Mouse (Mus musculus): ENCODE measurements around the gene Slc12a6. TPM values are rescaled to one million over a fixed set of nuclear protein-coding genes. Genes with fewer than 3 reads are reported as not detected.

Gene Slc12a6
- total RNA-seq, 1 experiment, result 20.7 TPM

- Histone ChIP-seq H3K9me3 (ENCODE audit: control insufficient read depth, insufficient read depth, low read depth, low read length) (no peaks in the 10 kb centered on the region), H3K27ac (ENCODE audit: insufficient read depth, low read depth, low read length, poor library complexity, severe bottlenecking) (no peak overlapping the region), H3K4me1 (ENCODE audit: control insufficient read depth in 2 of 2, insufficient read depth in 2 of 2, low read length in 2 of 2, poor library complexity in 1 of 2) (peaks cover 0 to 5% of the 10 kb centered on the region in 2 experiments; a peak in 1 of 4 replicates), H3K36me3 (ENCODE audit: control insufficient read depth, insufficient read depth, low read length, poor library complexity, severe bottlenecking) (no peaks in the 10 kb centered on the region), H3K9ac (ENCODE audit: insufficient read depth, low read depth, low read length, poor library complexity, severe bottlenecking) (no peak overlapping the region), H3K4me3 (ENCODE audit: insufficient read depth in 1 of 2, low read depth in 1 of 2, low read length in 2 of 2, poor library complexity in 1 of 2, severe bottlenecking in 1 of 2) (no peak overlapping the region)
- no peak for TF ChIP-seq ZC3H11A (IDR thresholded peaks at IDR 0.05; ENCODE audit: borderline replicate concordance, low read depth, low read length)
- TF ChIP-seq ZNF384 (IDR thresholded peaks at IDR 0.05; ENCODE audit: low read depth, low read length), result no peak
- TF ChIP-seq CHD2 (IDR thresholded peaks at IDR 0.05; ENCODE audit: low read depth, low read length), result no peak
- TF ChIP-seq MAFK (IDR thresholded peaks at IDR 0.05; ENCODE audit: insufficient read depth, low read depth, low read length), result no peak
- TF ChIP-seq HCFC1 (IDR thresholded peaks at IDR 0.05; ENCODE audit: borderline replicate concordance, insufficient read depth, low read length), result no peak
- DNase-seq (ENCODE audit: low read depth, low spot score), result no peak
- in situ Hi-C loops (cut with MboI; ENCODE audit: low sequenced_read_pairs in 2 of 2, unreplicated experiment in 2 of 2), result no loop called here
These were observed 131.0 kb downstream of the Slc12a6 start for GRCm38 (mm10) chr2:112396649-112397048.

GRCm38 (mm10) chr2:112407030-112407429, 141.4 kb downstream of the Slc12a6 start:
- peaks cover 4% of the 10 kb centered on the region for H3K36me3 ChIP-seq (ENCODE audit: control insufficient read depth, insufficient read depth, low read length, poor library complexity, severe bottlenecking)
- no peak overlapping the region for H3K4me3 ChIP-seq (ENCODE audit: insufficient read depth in 1 of 2, low read depth in 1 of 2, low read length in 2 of 2, poor library complexity in 1 of 2, severe bottlenecking in 1 of 2)
- no peaks in the 10 kb centered on the region for H3K9me3 ChIP-seq (ENCODE audit: control insufficient read depth, insufficient read depth, low read depth, low read length)
- no peaks in the 10 kb centered on the region for H3K4me1 ChIP-seq (ENCODE audit: control insufficient read depth in 2 of 2, insufficient read depth in 2 of 2, low read length in 2 of 2, poor library complexity in 1 of 2)
- no peak for TF ChIP-seq CHD2 (IDR thresholded peaks at IDR 0.05; ENCODE audit: low read depth, low read length)
- no peak for TF ChIP-seq MAFK (IDR thresholded peaks at IDR 0.05; ENCODE audit: insufficient read depth, low read depth, low read length)
- no peak for TF ChIP-seq ZNF384 (IDR thresholded peaks at IDR 0.05; ENCODE audit: low read depth, low read length)
- TF ChIP-seq ZC3H11A (IDR thresholded peaks at IDR 0.05; ENCODE audit: borderline replicate concordance, low read depth, low read length), result no peak
- no peak for TF ChIP-seq HCFC1 (IDR thresholded peaks at IDR 0.05; ENCODE audit: borderline replicate concordance, insufficient read depth, low read length)
- in situ Hi-C loops (cut with MboI; ENCODE audit: low sequenced_read_pairs in 2 of 2, unreplicated experiment in 2 of 2), result no loop called here
- no peak overlapping the region for H3K9ac ChIP-seq (ENCODE audit: insufficient read depth, low read depth, low read length, poor library complexity, severe bottlenecking)
- no peak for DNase-seq (ENCODE audit: low read depth, low spot score)
- H3K27ac ChIP-seq (ENCODE audit: insufficient read depth, low read depth, low read length, poor library complexity, severe bottlenecking), result no peak overlapping the region

Other genes with a start within 250 kb of the Slc12a6 start
- gene Olfr1311, start 241.4 kb upstream of the Slc12a6 start, total RNA-seq (2012; rRNA removed), result not detected in 2 replicates
- gene Olfr1312, start 215.6 kb upstream of the Slc12a6 start, total RNA-seq (2012; rRNA removed), result not detected in 2 replicates
- gene Olfr1313, start 188.0 kb upstream of the Slc12a6 start, total RNA-seq (2012; rRNA removed), result not detected in 2 replicates
- gene Olfr1314, start 169.0 kb upstream of the Slc12a6 start, total RNA-seq (2012; rRNA removed), result not detected in 2 replicates
- not detected in 2 replicates for gene Olfr1315-ps1, start 150.4 kb upstream of the Slc12a6 start, total RNA-seq (2012; rRNA removed)
- not detected in 2 replicates for gene Olfr1316, start 130.8 kb upstream of the Slc12a6 start, total RNA-seq (2012; rRNA removed)
- gene Olfr1317, start 125.5 kb upstream of the Slc12a6 start, total RNA-seq (2012; rRNA removed), result not detected in 2 replicates
- gene Olfr1318, start 111.6 kb upstream of the Slc12a6 start, total RNA-seq (2012; rRNA removed), result not detected in 2 replicates
- gene Lpcat4, start 26.4 kb upstream of the Slc12a6 start, total RNA-seq (2012; rRNA removed), result 15.8 and 25.0 TPM in 2 replicates
- gene Nutm1, start 6.5 kb upstream of the Slc12a6 start, total RNA-seq (2012; rRNA removed), result not detected in 2 replicates
- 308 and 339 TPM in 2 replicates for gene Nop10, start 3.9 kb upstream of the Slc12a6 start, total RNA-seq (2012; rRNA removed)
- gene Gm21985, start 489 bp downstream of the Slc12a6 start, total RNA-seq (2012; rRNA removed), result 0.69 and 0.98 TPM in 2 replicates
- gene Emc4, start 102.2 kb downstream of the Slc12a6 start, total RNA-seq (2012; rRNA removed), result 138 and 153 TPM in 2 replicates
- gene Katnbl1, start 113.4 kb downstream of the Slc12a6 start, total RNA-seq (2012; rRNA removed), result 15.3 and 22.8 TPM in 2 replicates
- gene Emc7, start 189.2 kb downstream of the Slc12a6 start, total RNA-seq (2012; rRNA removed), result 14.6 and 16.5 TPM in 2 replicates
- gene Chrm5, start 214.9 kb downstream of the Slc12a6 start, total RNA-seq (2012; rRNA removed), result not detected in 2 replicates
- 14.6 and 22.3 TPM in 2 replicates for gene Aven, start 227.1 kb downstream of the Slc12a6 start, total RNA-seq (2012; rRNA removed)

Data from ES-E14 (cell line).